Mouse (Mus musculus) lung, embryonic 14.5 days (tissue): ENCODE results near the gene 2700097O09Rik. TPM values are rescaled to one million over a fixed set of nuclear protein-coding genes. Genes with fewer than 3 reads are reported as not detected.

ENCODE experiments used
- ATAC-seq: fragments of 200-750 bp; cut with Nextera tagmentation; 2 replicates; pipeline ENCODE4 v1.8.0; 2017; ENCODE audit warnings: mild to moderate bottlenecking, moderate TSS enrichment, moderate library complexity; ENCODE audit not compliant: insufficient read depth
- DNase-seq: peaks from one replicate; pipeline ENCODE4 v3.0.0-alpha.2; 2015
- H3K27ac ChIP-seq: fragments of 300-500 bp; sonication (generic); 2 replicates; pipeline ENCODE4 v1.5.1; 2014; ENCODE audit warnings: low read depth, mild to moderate bottlenecking, moderate library complexity
- H3K27me3 ChIP-seq: fragments of 300-500 bp; sonication (generic); 2 replicates; pipeline ENCODE4 v1.6.1; 2014; ENCODE audit warnings: low read length, control low read depth; ENCODE audit not compliant: insufficient read depth
- H3K36me3 ChIP-seq: fragments of 300-500 bp; sonication (generic); 2 replicates; pipeline ENCODE4 v1.6.1; 2014; ENCODE audit warnings: control low read depth; ENCODE audit not compliant: insufficient read depth
- H3K4me1 ChIP-seq: fragments of 300-500 bp; sonication (generic); 2 replicates; pipeline ENCODE4 v1.6.1; 2014; ENCODE audit warnings: antibody characterized with exemption, control low read depth; ENCODE audit not compliant: insufficient read depth
- H3K4me2 ChIP-seq: fragments of 300-500 bp; sonication (generic); 2 replicates; pipeline ENCODE4 v1.6.1; 2014; ENCODE audit warnings: mild to moderate bottlenecking
- H3K4me3 ChIP-seq: fragments of 300-500 bp; sonication (generic); 2 replicates; pipeline ENCODE4 v1.5.1; 2014; ENCODE audit warnings: low read depth, low read length
- H3K9ac ChIP-seq: fragments of 300-500 bp; sonication (generic); 2 replicates; pipeline ENCODE4 v1.6.1; 2014
- H3K9me3 ChIP-seq: fragments of 300-500 bp; sonication (generic); 2 replicates; pipeline ENCODE4 v1.6.1; 2016; ENCODE audit warnings: low read depth, low read length, control low read depth
- CTCF ChIP-seq: IDR thresholded peaks from 2 replicates; pipeline ENCODE4 v1.5.1; 2016; ENCODE audit warnings: antibody characterized with exemption, low read depth
- WGBS: fragments of 180-500 bp; shearing (Covaris S2); extraction: QIAGEN DNeasy Blood & Tissue Kit; methylation state at CpG from one replicate; pipeline ENCODE4 v1.1.7; 2014; 5-methylcytosine and 5-hydroxymethylcytosine counted together
- polyA plus RNA-seq: library from polyadenylated mRNA; unstranded; fragments of >200 nt; fragmentation: Nextera tagmentation; extraction: Ambion mirVana; gene quantifications from 2 replicates; pipeline ENCODE4 v1.2.1, GENCODE M21; 2014

The 2700097O09Rik gene
- polyA plus RNA-seq, 1 experiment from 2014 or later: 36.1 TPM

GRCm38 (mm10) chr12:55075296-55075695, 4.6 kb downstream of the 2700097O09Rik start:
- DNase-seq (no peak), ATAC-seq (no peak)
- no peaks in the 10 kb centered on the region for H3K4me1 ChIP-seq
- TF ChIP-seq CTCF: no peak
- H3K27ac ChIP-seq: no peak overlapping the region
- no peak overlapping the region for H3K9ac ChIP-seq
- 91% methylated on average over 2 of the region's 2 CpGs for WGBS
- no peaks in the 10 kb centered on the region for H3K27me3 ChIP-seq
- H3K4me2 ChIP-seq: no peak overlapping the region
- H3K9me3 ChIP-seq: no peaks in the 10 kb centered on the region
- no peak overlapping the region for H3K4me3 ChIP-seq
- no peaks in the 10 kb centered on the region for H3K36me3 ChIP-seq

DNA sequence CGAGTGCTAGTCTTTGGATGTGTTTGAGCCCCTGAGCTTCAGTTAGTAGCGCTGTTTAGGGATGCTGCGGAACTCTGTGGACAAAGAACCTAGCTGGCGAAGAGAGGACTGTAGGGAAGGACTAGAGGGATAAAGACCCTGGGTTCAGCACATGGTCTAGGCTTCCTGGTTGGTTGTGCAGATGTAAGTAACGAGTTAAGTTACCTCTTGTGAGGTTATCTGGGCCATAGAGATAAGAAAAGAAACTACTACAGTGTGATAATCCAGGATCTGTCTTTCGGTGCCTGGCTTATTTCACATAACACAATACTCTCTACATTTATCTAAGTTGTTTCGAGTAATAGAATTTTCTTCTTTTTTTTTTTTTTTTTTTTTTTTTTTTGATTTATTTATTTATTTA, 6.2 kb downstream of the 2700097O09Rik start:
- ATAC-seq: no peak
- no peak overlapping the region for H3K9ac ChIP-seq
- no peaks in the 10 kb centered on the region for H3K27me3 ChIP-seq
- no peaks in the 10 kb centered on the region for H3K9me3 ChIP-seq
- no peak overlapping the region for H3K4me2 ChIP-seq
- WGBS: 87% methylated on average over 7 of the region's 7 CpGs
- no peak for DNase-seq
- H3K4me3 ChIP-seq: no peak overlapping the region
- H3K4me1 ChIP-seq: no peaks in the 10 kb centered on the region
- TF ChIP-seq CTCF: no peak
- no peaks in the 10 kb centered on the region for H3K36me3 ChIP-seq
- no peak overlapping the region for H3K27ac ChIP-seq

DNA sequence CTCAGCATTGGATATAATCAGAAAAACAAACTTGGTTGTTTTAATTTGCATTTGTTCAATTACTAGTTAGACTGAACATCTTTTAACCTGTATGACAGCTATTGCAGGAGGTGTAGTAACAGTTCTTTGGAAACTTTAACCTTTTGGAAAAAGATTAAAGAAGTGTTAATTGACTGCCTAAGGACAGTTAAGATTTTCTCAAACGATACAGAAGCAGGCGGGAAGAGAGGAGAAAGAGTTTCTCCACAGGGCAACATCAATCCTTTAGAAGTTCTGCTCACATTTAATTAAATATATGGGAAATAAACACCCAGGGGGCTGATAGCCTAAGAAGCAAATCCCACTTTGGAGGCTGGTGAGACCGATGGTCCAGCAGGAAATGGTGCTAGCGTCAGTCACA, 7.4 kb downstream of the 2700097O09Rik start:
- 48% methylated on average over 4 of the region's 4 CpGs for WGBS
- H3K27me3 ChIP-seq: no peaks in the 10 kb centered on the region
- no peak overlapping the region for H3K4me2 ChIP-seq
- no peaks in the 10 kb centered on the region for H3K9me3 ChIP-seq
- H3K27ac ChIP-seq: no peak overlapping the region
- no peak overlapping the region for H3K4me3 ChIP-seq
- ATAC-seq (no peak), DNase-seq (no peak)
- no peak for TF ChIP-seq CTCF
- H3K4me1 ChIP-seq: no peaks in the 10 kb centered on the region
- H3K9ac ChIP-seq: no peak overlapping the region
- H3K36me3 ChIP-seq: no peaks in the 10 kb centered on the region

- Histone ChIP-seq H3K36me3 (0 out of 2 replicates have a peak, but pooled peaks cover 4% of the 10 kb centered on the region), H3K4me3 (no peak overlapping the region), H3K4me1 (peaks cover 17% of the 10 kb centered on the region; the same call in 1 of the 2 replicates), H3K9me3 (no peaks in the 10 kb centered on the region), H3K4me2 (no peak overlapping the region), H3K9ac (no peak overlapping the region), H3K27me3 (no peaks in the 10 kb centered on the region), H3K27ac (no peak overlapping the region)
- 93% methylated on average over 1 of the region's 1 CpGs for WGBS
- DNase-seq (no peak), ATAC-seq (no peak)
- no peak for TF ChIP-seq CTCF
Measured at GRCm38 (mm10) chr12:55062141-55062540, 17.8 kb downstream of the 2700097O09Rik start.

DNA sequence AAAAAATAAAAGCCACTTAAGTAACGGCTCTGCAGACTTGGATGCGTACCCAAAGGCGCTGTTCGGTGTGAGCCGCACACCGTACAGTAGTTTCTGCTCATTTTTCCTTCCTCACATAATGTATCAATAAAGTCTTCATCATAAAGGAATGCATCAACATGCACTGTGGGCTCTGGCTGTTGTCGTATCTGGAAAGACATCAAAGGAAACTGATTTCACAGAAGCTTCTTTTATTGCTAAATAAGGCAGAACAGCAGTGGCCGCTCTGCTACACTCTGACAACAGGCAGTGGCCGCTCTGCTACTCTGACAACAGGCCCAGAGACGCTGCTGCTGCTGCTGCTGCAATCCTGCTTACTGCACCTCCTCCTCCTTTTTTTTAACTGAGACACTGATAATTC, 18.9 kb downstream of the 2700097O09Rik start:
- peak overlapping the region; percentile 5; the same call in 1 of the 2 replicates for H3K4me2 ChIP-seq
- H3K27me3 ChIP-seq: no peaks in the 10 kb centered on the region
- no peaks in the 10 kb centered on the region for H3K9me3 ChIP-seq
- ATAC-seq (peak; percentile 86), DNase-seq (peak; percentile 96)
- no peak overlapping the region for H3K9ac ChIP-seq
- H3K4me3 ChIP-seq: no peak overlapping the region
- 0 out of 2 replicates have a peak, but pooled peaks cover 4% of the 10 kb centered on the region for H3K36me3 ChIP-seq
- whole genome bisulfite sequencing: 41% methylated on average over 10 of the region's 10 CpGs
- no peak for TF ChIP-seq CTCF
- peak overlapping the region; percentile 6; the same call in 1 of the 2 replicates for H3K27ac ChIP-seq
- peaks cover 17% of the 10 kb centered on the region; the same call in 1 of the 2 replicates for H3K4me1 ChIP-seq

- H3K4me3 ChIP-seq: no peak overlapping the region
- DNase-seq (peak; percentile 58), ATAC-seq (0 out of 2 replicates have a peak, but pooled peaks have one; percentile 41)
- WGBS: 34% methylated on average over 6 of the region's 6 CpGs
- TF ChIP-seq CTCF: no peak; the same call in 1 of the 2 replicates
- no peaks in the 10 kb centered on the region for H3K9me3 ChIP-seq
- peaks cover 17% of the 10 kb centered on the region; the same call in 1 of the 2 replicates for H3K4me1 ChIP-seq
- no peak overlapping the region for H3K9ac ChIP-seq
- no peaks in the 10 kb centered on the region for H3K27me3 ChIP-seq
- H3K4me2 ChIP-seq: no peak overlapping the region; the same call in 1 of the 2 replicates
- 0 out of 2 replicates have a peak, but pooled peaks cover 7% of the 10 kb centered on the region for H3K36me3 ChIP-seq
- H3K27ac ChIP-seq: 0 out of 2 replicates have a peak overlapping the region, but pooled peaks have one; percentile 19
Measured at GRCm38 (mm10) chr12:55060212-55060898, 19.6 kb downstream of the 2700097O09Rik start.

- no peak overlapping the region for H3K4me3 ChIP-seq
- no peak overlapping the region for H3K27ac ChIP-seq
- DNase-seq: no peak
- no peaks in the 10 kb centered on the region for H3K9me3 ChIP-seq
- ATAC-seq: peak; percentile 16; the same call in 1 of the 2 replicates
- 21% methylated on average over 3 of the region's 3 CpGs for WGBS
- H3K27me3 ChIP-seq: no peaks in the 10 kb centered on the region
- 0 out of 2 replicates have a peak, but pooled peaks cover 7% of the 10 kb centered on the region for H3K36me3 ChIP-seq
- peaks cover 17% of the 10 kb centered on the region; the same call in 1 of the 2 replicates for H3K4me1 ChIP-seq
- H3K4me2 ChIP-seq: no peak overlapping the region
- TF ChIP-seq CTCF: no peak
- H3K9ac ChIP-seq: no peak overlapping the region
Measured at GRCm38 (mm10) chr12:55059812-55060211, 20.1 kb downstream of the 2700097O09Rik start.
